ENCODE assay signal across 9 mouse cellular contexts in genomic region chr12:33315804-33316203, GRCm38 (mm10).
DNase-seq lines count a peak whose midpoint lies in the region; ATAC-seq and TF ChIP-seq lines count a peak whose summit lies in the region.
"Had no signal": no experiment of that assay in that cellular context is flagged by ENCODE, and none has a peak within 500 bp of the region (broad histone marks: within the 10 kb centered on the region; RNA-seq: fewer than 3 reads in every experiment).

No protein-coding gene starts in this region.

- TF ChIP-seq CTCF in heart, adult 2 months (IDR thresholded peaks at IDR 0.05), result no peak
- no peak for TF ChIP-seq CTCF in liver, postnatal 0 days (IDR thresholded peaks at IDR 0.05; ENCODE audit: low read depth)

- intact Hi-C loops in heart, adult 2 months (cut with DNase I), result loop anchor here (2.0 to 10.0 kb wide), 3 partner anchors 15 to 491 kb away; no protein-coding TSS in a partner anchor
- intact Hi-C loops in left cerebral cortex, postnatal 4 days (cut with DNase I), result no loop called here

- H3K9ac ChIP-seq in heart, adult 2 months (ENCODE audit: low read depth, low read length), result no peak overlapping the region
- H3K9ac ChIP-seq in liver, postnatal 0 days (replicated peaks), result peak overlapping the region; percentile 50
- H3K9ac ChIP-seq: limb, embryonic 13.5 days had no signal

- H3K4me3 ChIP-seq in heart, adult 2 months, result no peak overlapping the region
- H3K4me3 ChIP-seq in liver, postnatal 0 days (ENCODE audit: low read depth, low read length), result peak overlapping the region; percentile 56
- H3K4me3 ChIP-seq: limb, embryonic 13.5 days had no signal

- peak overlapping the region; percentile 79 for H3K4me2 ChIP-seq in liver, postnatal 0 days (ENCODE audit: low read depth, low read length)
- H3K4me2 ChIP-seq: limb, embryonic 13.5 days had no signal

- peak; percentile 38 for ATAC-seq in liver, postnatal 0 days

- peak overlapping the region; percentile 75; the same call in 1 of the 2 replicates for H3K27ac ChIP-seq in heart, adult 2 months
- H3K27ac ChIP-seq in liver, postnatal 0 days (ENCODE audit: low read depth), result peak overlapping the region; percentile 82
- H3K27ac ChIP-seq: limb, embryonic 13.5 days had no signal

- H3K27me3 ChIP-seq in heart, adult 2 months (ENCODE audit: control insufficient read depth, insufficient read depth, low read length), result no peaks in the 10 kb centered on the region
- no peaks in the 10 kb centered on the region for H3K27me3 ChIP-seq in liver, postnatal 0 days (ENCODE audit: insufficient read depth, low read length)
- H3K27me3 ChIP-seq: limb, embryonic 13.5 days had no signal

- peaks cover 30% of the 10 kb centered on the region for H3K4me1 ChIP-seq in heart, adult 2 months (ENCODE audit: control insufficient read depth, insufficient read depth, low read length)
- peaks cover 65% of the 10 kb centered on the region for H3K4me1 ChIP-seq in liver, postnatal 0 days (ENCODE audit: insufficient read depth)

- no peak for TF ChIP-seq POLR2A in heart, adult 2 months (IDR thresholded peaks at IDR 0.05; ENCODE audit: insufficient read depth, low read depth, low read length)

- DNase-seq in heart, adult 2 months, result no peak
- no peak for DNase-seq in heart, adult 9 months (ENCODE audit: low spot score in 2 of 2)
- peak; percentile 24 for DNase-seq in 416B (ENCODE audit: low read depth)
- DNase-seq in induced T-regulatory cell, adult 2 months (ENCODE audit: low read depth), result peak; percentile 77
- DNase-seq in liver, postnatal 0 days, result peak; percentile 24
- DNase-seq in adrenal gland, postnatal 25 days, result no peak
- no peak for DNase-seq in layer of hippocampus, postnatal 14 days (ENCODE audit: low spot score in 2 of 2)
- no peak for DNase-seq in left cerebral cortex, postnatal 4 days

- no peaks in the 10 kb centered on the region for H3K9me3 ChIP-seq in liver, postnatal 0 days (ENCODE audit: low read length)
- H3K9me3 ChIP-seq: limb, embryonic 13.5 days had no signal

- TF ChIP-seq EP300 in heart, adult 2 months (IDR thresholded peaks at IDR 0.05; ENCODE audit: insufficient read depth, low read depth, low read length), result no peak
- no peak; the same call in 1 of the 2 replicates for TF ChIP-seq EP300 in liver, postnatal 0 days (IDR thresholded peaks at IDR 0.05; ENCODE audit: low read depth)

- H3K36me3 ChIP-seq in heart, adult 2 months (ENCODE audit: control insufficient read depth, insufficient read depth, low read length), result peaks cover 3% of the 10 kb centered on the region
- 0 out of 2 replicates have a peak, but pooled peaks cover 2% of the 10 kb centered on the region for H3K36me3 ChIP-seq in liver, postnatal 0 days (replicated peaks; ENCODE audit: insufficient read depth, low read length)
- H3K36me3 ChIP-seq: limb, embryonic 13.5 days had no signal

- WGBS in heart, adult 2 months, result 69% methylated on average over 5 of the region's 5 CpGs
- WGBS in liver, postnatal 0 days (ENCODE audit: insufficient replicate concordance), result 8% methylated on average over 5 of the region's 5 CpGs

- no peaks in the 10 kb centered on the region for H3K79me2 ChIP-seq in heart, adult 2 months (replicated peaks; ENCODE audit: control insufficient read depth, insufficient read depth, low read length)

Comparison
In these comparisons a context has a peak if more than half of its experiments do, and no peak if none do; other contexts are left out.
1. DNase-seq: peak in 416B (single experiment), induced T-regulatory cell, adult 2 months (single experiment) and liver, postnatal 0 days (single experiment); none in heart, adult 2 months (0 of 2), heart, adult 9 months (0 of 2), adrenal gland, postnatal 25 days (single experiment), layer of hippocampus, postnatal 14 days (0 of 2) and left cerebral cortex, postnatal 4 days (single experiment).